Mouse (Mus musculus) urinary bladder, postnatal 25 days (tissue): ENCODE measurements around the gene Cd63.

Experiments used
- DNase-seq: peaks from one replicate; pipeline ENCODE4 v3.0.0; 2022; ENCODE audit warnings: low spot score

Gene Cd63

GRCm38 (mm10) chr10:128908778-128909448 is 8.1 kb downstream of the Cd63 start:
- no peak for DNase-seq

GRCm38 (mm10) chr10:128909567-128910028 is 8.8 kb downstream of the Cd63 start:
- peak; percentile 83 for DNase-seq

GRCm38 (mm10) chr10:128910066-128910841 is 9.5 kb downstream of the Cd63 start:
- DNase-seq, result peak; percentile 52

- DNase-seq, result no peak
Measured at GRCm38 (mm10) chr10:128911430-128911829, 10.6 kb downstream of the Cd63 start.

- DNase-seq, result no peak
Measured at GRCm38 (mm10) chr10:128912268-128912667, 11.5 kb downstream of the Cd63 start.

GRCm38 (mm10) chr10:128912791-128913190 is 12.0 kb downstream of the Cd63 start:
- DNase-seq, result no peak

- peak; percentile 88 for DNase-seq
Measured at GRCm38 (mm10) chr10:128913219-128913618, 12.4 kb downstream of the Cd63 start.

GRCm38 (mm10) chr10:128913696-128914095 is 12.9 kb downstream of the Cd63 start:
- DNase-seq, result no peak

- DNase-seq, result no peak
Measured at GRCm38 (mm10) chr10:128915550-128915949, 14.8 kb downstream of the Cd63 start.

GRCm38 (mm10) chr10:128916665-128917064 is 15.9 kb downstream of the Cd63 start:
- DNase-seq, result no peak

- no peak for DNase-seq
Measured at GRCm38 (mm10) chr10:128917400-128917799, 16.6 kb downstream of the Cd63 start.

GRCm38 (mm10) chr10:128918246-128918645 is 17.5 kb downstream of the Cd63 start:
- DNase-seq, result no peak

- no peak for DNase-seq
Measured at GRCm38 (mm10) chr10:128919203-128919631, 18.4 kb downstream of the Cd63 start.

GRCm38 (mm10) chr10:128919966-128920365 is 19.2 kb downstream of the Cd63 start:
- DNase-seq, result no peak

- no peak for DNase-seq
Measured at GRCm38 (mm10) chr10:128920736-128921161, 20.0 kb downstream of the Cd63 start.

GRCm38 (mm10) chr10:128921251-128921650 is 20.5 kb downstream of the Cd63 start:
- no peak for DNase-seq

GRCm38 (mm10) chr10:128921883-128922821 is 21.4 kb downstream of the Cd63 start:
- no peak for DNase-seq

GRCm38 (mm10) chr10:128922822-128923012 is 21.9 kb downstream of the Cd63 start, which contains the start of gene Rdh5:
Rdh5 (minus strand) TSS chr10:128922888.
- no peak for DNase-seq

- peak; percentile 91 for DNase-seq
Measured at GRCm38 (mm10) chr10:128923013-128923691, 22.4 kb downstream of the Cd63 start.

GRCm38 (mm10) chr10:128923935-128924334 is 23.1 kb downstream of the Cd63 start, which contains the start of gene Bloc1s1:
Bloc1s1 (minus strand) TSS chr10:128924035.
- no peak for DNase-seq

GRCm38 (mm10) chr10:128928356-128928755 is 27.6 kb downstream of the Cd63 start:
- DNase-seq, result no peak
